Mouse (Mus musculus): ENCODE measurements at regions not wholly inside any gene's neighbourhood (a gene's known extent, or its start where the extent isn't known, plus 50 kb on each side); places are given as distances from the start of the nearest gene placed in this dataset.
"Not testable (repeated sequence)": the region's sequence is repeated elsewhere in the genome, so short reads cannot be mapped to it uniquely, and the experiment has no call there.

DNA sequence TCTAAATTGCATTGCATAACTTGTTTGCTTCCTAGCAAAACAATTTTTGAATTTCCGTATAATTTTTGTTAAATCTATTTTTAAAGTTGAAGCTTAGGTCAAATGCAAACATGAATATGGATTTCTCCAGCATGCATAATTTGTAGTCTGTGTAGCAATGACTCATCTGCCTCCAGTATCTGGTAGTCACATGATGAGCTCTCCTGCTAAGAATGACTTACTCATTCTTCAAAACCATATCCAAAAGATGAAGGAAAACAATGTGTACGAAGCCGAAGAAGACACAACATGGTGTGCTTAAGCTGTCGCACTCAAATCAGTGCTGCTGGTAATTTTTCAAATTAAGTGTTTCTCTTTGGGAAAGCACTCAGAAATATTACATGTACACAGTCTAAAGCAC, 1453.2 kb upstream of the Gje1 start:
- peak in 1 of 2 experiments; percentile 16 for DNase-seq (ENCODE audit: low spot score in 2 of 2)

DNA sequence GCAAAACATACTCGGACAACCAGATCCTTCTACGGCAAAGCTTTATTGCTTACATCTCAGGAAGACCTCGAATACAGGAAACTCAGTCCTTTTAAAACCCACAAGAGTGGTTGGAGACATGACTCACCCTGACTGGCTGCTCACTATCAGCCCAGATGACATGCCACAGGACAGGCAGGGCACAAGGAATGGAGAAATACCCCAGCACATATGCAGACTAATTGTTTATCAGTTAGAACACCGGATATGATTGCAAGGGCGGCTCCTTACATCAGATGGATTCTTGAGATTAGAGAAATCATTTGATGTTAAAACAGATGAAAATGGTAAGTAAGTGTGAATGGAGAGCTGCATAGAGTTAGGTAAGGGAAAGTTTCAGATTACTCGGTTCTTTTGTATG, 1441.5 kb upstream of the Gje1 start:
- not testable (repeated sequence) for DNase-seq (ENCODE audit: low spot score in 2 of 2)

DNA sequence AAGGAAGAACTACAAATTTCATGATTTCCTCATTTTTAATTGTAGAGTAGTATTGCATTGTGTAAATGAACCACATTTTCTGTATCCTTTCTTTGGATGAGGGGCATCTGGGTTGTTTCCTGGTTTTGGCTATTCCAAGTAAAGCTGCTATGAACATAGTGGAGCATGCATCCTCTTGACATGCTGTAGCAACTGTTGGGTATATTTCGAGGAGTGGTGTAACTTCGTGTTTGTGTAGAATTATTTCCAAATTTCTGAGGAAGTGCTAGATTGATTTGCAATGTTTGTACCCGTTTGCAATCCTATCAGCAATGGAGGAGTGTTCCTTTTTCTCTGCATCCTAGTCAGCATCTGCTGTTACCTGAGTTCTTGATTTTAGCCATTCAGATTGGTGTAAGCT, 1440.4 kb upstream of the Gje1 start:
- DNase-seq (ENCODE audit: low spot score in 2 of 2), result no peak

DNA sequence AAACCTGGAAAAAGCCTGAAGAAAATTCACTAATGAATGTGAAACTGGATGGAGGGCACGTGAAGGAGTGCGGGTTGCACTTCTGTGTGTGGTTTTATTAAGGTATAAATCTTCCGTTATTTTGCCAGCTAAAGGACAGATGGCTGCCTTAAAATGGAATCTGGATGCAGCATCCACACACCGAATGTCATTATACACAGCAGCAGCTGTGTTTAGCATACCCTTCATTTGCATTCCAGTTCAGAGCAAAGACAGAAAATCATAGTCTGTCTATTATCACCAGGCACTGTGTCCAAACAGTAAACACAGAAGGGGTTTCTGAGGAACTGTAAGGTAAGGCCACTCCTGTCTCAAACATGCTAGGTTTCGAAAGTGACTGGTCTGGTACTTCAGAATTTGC, 1438.9 kb upstream of the Gje1 start:
- DNase-seq (ENCODE audit: low spot score in 2 of 2), result peak; percentile 1 to 16

DNA sequence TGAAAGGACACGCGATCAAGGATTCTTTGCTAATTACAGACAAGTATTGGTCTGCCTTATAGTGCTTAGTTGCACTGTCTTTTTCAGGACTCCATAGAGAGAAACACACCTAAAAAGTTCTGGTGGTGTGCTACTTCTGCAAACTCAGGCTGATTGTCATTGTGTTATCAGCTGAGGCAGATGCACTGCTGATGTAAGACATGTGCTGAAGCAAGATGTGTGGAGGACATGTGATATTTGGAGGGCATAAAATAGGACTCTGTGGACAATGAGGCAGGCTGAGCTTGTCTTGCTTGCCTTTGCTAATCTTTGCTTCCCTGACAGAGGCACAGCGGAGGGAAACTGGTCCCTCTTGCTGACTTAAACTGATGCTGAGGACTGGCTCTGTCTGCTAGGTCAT, 1431.0 kb upstream of the Gje1 start:
- DNase-seq (ENCODE audit: low spot score in 2 of 2), result no peak

DNA sequence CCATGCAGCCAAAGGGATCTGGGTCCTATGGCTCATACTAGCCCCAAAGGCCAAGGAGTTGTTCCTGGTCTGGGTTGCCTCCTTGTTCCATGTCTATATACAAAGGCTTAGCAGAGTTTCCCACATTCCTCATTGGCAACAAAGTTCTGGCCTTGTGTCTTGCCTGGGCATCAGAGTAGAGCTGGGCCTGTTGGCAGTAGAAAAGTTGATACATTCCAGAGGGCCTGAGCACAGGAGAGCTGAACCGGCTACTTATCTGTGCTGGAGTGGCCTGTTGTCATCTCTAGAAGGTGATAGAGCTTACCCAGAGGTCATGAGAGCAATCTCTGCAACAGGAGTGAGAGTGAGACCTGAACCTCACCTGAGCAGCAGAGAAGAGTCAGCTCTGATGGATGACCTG, 1427.4 kb upstream of the Gje1 start:
- no peak for DNase-seq (ENCODE audit: low spot score in 2 of 2)

DNA sequence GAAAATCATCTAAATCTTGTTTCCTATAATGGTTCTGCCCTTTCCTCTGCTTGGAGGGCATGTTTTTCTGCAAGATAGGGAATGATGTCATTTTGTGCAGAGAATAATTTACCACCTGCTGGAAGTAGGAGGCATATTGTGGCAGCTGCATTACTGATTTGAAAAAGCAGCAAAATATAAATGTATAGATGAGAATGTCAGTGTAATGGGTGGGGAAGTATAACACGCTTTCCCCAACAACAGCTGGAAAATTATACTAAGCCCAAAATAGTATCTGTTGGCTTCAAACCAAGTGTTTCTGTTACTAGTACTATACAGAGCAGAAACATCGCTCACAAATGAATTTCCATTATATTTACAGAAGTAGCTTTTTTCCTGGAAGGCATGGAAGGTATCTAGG, 1405.9 kb upstream of the Gje1 start:
- DNase-seq (ENCODE audit: low spot score in 2 of 2), result peak in 1 of 2 experiments; percentile 1

DNA sequence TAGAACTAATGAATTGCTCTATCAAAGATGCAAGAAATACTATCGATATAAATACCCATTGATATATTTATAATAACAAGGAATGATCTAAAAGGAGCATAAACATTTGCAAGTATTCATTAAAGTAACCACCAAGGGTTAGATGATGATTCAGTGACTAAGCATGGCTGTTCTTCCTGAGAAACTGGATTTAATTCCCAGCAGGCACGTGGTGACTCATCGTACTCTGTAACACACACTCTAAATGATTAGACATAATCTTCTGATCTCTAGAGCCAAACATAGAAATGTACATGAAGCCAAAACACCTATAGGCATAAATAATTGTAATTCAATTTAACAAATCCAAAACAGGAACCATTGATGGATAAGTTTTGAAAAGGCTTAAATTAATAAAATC, 1370.2 kb upstream of the Gje1 start:
- no peak for DNase-seq (ENCODE audit: low spot score in 2 of 2)

DNA sequence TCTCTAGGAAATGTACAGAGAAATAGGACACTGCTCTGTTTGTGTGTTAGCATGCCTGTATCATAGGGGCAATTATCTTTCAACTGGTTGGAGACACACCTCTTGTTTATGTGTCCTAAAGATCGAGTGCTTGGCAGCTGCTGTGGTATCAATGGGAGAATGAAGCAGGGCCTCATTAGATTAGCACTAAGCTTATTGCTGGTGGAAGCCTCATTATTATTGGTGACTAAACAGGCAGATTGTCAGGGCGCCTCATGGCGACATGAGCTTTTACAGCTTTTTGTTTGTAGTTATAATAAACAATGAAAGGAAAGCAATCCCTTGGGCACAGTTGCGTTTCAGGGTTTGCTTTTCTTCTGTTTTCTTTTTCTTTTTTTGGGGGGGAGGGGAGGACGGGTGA, 1335.0 kb upstream of the Gje1 start:
- DNase-seq (ENCODE audit: low spot score in 2 of 2), result no peak

DNA sequence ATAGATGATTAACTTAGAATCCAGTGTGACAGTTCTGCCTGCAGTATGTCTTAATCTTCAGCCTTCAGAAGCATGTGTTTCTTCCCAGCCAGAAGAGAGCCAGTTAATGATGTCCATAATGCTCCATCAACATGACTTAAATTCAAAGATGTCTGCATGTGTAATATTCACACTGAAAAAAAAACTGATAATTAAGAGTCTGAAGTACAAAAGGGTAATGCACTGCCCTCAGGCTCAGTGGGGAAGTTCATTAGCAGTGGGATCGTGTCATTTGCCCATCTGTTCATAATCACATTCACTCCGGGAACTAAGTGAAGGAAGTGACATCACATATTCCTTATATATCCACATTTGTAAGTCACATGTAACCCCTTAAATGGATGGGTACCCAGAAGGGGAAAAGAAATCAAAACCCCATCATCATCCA, 1334.5 kb upstream of the Gje1 start:
- no peak for DNase-seq (ENCODE audit: low spot score in 2 of 2)

DNA sequence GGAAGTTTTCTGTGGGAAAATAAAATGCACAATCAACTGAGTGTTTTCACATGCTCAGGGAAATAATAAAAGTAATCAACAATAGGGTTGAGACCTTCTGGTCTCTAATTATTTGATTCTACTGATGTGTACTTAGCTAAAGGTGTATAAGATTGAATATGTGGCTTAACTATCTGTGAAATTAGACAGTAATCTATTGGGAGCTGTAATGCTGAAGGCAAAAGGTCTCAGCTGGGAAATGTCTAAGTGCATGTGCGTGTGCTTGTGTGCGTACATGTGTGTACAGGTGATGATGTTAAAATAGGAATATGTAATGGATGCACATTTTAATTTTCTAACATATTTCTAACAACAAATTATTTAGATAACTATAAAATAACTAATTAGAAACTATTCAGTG, 1318.2 kb upstream of the Gje1 start:
- no peak for DNase-seq (ENCODE audit: low spot score in 2 of 2)

DNA sequence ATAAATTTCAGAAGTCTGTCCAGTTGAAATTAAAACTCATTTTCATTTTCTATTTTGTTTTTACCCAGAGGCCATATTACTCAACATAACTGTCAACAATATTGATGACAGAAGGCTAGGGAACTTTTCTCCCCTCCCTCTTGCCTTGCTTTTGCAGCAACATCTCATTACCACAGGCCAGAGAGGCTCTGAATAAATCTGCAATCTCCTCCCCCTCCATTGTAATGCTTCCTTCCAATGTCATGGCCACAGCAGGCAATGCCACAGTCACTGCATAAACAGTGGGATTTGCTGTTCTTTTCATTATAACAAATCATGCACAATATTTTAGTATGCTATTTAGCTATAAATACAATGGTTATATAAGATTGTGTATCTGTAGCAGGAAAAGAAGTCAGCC, 1315.1 kb upstream of the Gje1 start:
- DNase-seq (ENCODE audit: low spot score in 2 of 2), result no peak

DNA sequence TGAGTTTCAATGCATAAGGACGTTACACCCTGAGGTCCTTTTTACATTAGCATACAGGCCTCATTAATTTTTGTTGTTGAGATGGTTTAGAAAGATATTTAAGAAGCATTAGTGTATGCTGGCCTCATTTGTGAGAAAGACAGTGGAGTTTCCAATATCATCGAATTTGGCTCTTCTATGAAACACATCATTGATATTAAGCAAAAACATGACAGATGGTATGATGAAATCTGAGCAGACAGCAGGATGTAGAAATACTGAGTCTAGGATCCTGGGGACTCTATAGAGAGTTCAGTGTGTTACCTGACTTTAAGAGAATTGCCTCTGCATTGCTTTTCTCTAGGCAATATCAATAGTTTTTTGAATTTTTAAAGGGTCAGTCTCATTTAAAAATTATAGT, 1312.8 kb upstream of the Gje1 start:
- no peak for DNase-seq (ENCODE audit: low spot score in 2 of 2)

DNA sequence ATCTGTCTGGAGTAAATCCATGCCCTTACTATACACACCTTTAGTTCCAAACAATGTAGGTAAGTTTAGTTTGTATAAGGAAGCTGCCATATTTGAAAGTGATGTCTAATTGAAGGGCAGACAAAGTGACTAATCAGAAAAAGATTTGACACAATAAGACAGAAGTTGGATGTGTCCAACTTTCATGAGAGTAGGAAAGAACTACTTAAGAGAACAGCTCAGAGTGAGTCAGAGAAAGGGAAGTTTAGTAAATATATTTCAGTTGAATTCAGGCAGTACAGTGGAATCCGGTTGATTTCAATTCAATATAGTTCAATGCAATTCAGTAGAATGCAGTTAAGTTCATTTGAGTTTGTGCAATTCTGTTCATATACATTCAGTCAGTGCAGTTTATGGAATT, 1296.8 kb upstream of the Gje1 start:
- DNase-seq (ENCODE audit: low spot score in 2 of 2), result no peak

DNA sequence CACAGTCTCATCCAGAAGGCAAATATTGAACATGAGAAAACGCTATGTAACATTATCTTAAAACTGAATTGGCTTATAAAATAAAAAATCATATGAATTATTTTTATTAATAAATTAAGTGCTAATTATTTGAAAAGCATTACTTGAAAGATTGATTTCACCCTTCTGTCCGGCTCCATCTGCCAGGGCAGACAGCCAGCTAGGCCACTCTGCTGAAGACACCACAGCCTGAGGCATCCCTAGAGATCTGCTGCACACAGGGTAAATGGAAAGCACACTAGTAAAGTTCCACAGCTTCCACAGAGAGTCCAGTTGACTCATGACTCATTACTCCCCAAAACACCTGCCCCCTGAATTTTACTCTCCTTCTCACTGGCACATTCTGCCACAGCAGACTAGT, 1283.2 kb upstream of the Gje1 start:
- no peak for DNase-seq (ENCODE audit: low spot score in 2 of 2)

DNA sequence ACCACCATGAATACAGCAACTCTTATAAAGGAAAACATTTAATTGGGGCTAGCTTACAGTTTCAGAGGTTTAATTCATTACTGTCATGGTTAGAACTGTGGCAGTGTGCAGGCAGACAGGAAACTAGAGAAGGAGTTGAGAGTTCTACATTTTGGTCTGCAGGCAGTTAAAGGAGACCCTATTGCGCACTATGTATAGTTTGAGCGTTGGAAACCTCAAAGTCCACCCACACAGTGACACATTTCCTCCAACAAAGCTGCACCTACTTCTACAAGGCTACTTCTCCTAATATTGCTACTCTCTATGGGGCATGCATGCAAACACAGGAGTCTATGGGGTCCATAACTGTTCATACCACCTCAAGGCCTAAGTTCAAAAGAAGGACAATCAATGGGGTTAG, 1275.3 kb upstream of the Gje1 start:
- no peak for DNase-seq (ENCODE audit: low spot score in 2 of 2)
